Mouse (Mus musculus) B cell, adult 2 months (primary cell): ENCODE data around the gene Tcf20.

ENCODE experiments used
- DNase-seq, 2 experiments: peaks; one replicate each; pipeline ENCODE4 v3.0.0; 2022

Gene Tcf20

GRCm38 (mm10) chr15:82956721-82957120 lies 31.0 kb downstream of the Tcf20 start:
- DNase-seq: no peak

- no peak for DNase-seq
These were observed 31.4 kb downstream of the Tcf20 start for GRCm38 (mm10) chr15:82956310-82956709.

GRCm38 (mm10) chr15:82955286-82955685 lies 32.4 kb downstream of the Tcf20 start:
- no peak for DNase-seq

GRCm38 (mm10) chr15:82954034-82954433 lies 33.6 kb downstream of the Tcf20 start:
- DNase-seq: no peak

GRCm38 (mm10) chr15:82953096-82953495 lies 34.6 kb downstream of the Tcf20 start:
- DNase-seq: no peak

GRCm38 (mm10) chr15:82952292-82952705 lies 35.4 kb downstream of the Tcf20 start:
- DNase-seq: peak; percentile 28 to 30

GRCm38 (mm10) chr15:82950246-82950645 lies 37.4 kb downstream of the Tcf20 start:
- DNase-seq: no peak

GRCm38 (mm10) chr15:82947431-82947830 lies 40.2 kb downstream of the Tcf20 start:
- no peak for DNase-seq

GRCm38 (mm10) chr15:82944479-82945195 lies 43.0 kb downstream of the Tcf20 start:
- no peak for DNase-seq

GRCm38 (mm10) chr15:82941733-82942132 lies 45.9 kb downstream of the Tcf20 start:
- DNase-seq: no peak

- DNase-seq: no peak
These were observed 47.0 kb downstream of the Tcf20 start for GRCm38 (mm10) chr15:82940494-82941214.

- no peak for DNase-seq
These were observed 49.5 kb downstream of the Tcf20 start for GRCm38 (mm10) chr15:82938155-82938569.

GRCm38 (mm10) chr15:82937428-82937992 lies 50.2 kb downstream of the Tcf20 start:
- DNase-seq: no peak

- DNase-seq: no peak
These were observed 52.7 kb downstream of the Tcf20 start for GRCm38 (mm10) chr15:82934971-82935370.

- DNase-seq: no peak
These were observed 54.6 kb downstream of the Tcf20 start for GRCm38 (mm10) chr15:82932936-82933650.

- no peak for DNase-seq
These were observed 56.2 kb downstream of the Tcf20 start for GRCm38 (mm10) chr15:82931436-82931835.

GRCm38 (mm10) chr15:82929595-82929994 lies 58.1 kb downstream of the Tcf20 start:
- no peak for DNase-seq

- DNase-seq: no peak
These were observed 58.8 kb downstream of the Tcf20 start for GRCm38 (mm10) chr15:82928844-82929243.

- no peak for DNase-seq
These were observed 59.6 kb downstream of the Tcf20 start for GRCm38 (mm10) chr15:82928023-82928422.

GRCm38 (mm10) chr15:82927057-82927456 lies 60.6 kb downstream of the Tcf20 start:
- no peak for DNase-seq

GRCm38 (mm10) chr15:82924679-82925425 lies 62.8 kb downstream of the Tcf20 start:
- DNase-seq: no peak

GRCm38 (mm10) chr15:82923531-82923930 lies 64.1 kb downstream of the Tcf20 start:
- DNase-seq: no peak

- DNase-seq: peak; percentile 15 to 23
These were observed 64.9 kb downstream of the Tcf20 start for GRCm38 (mm10) chr15:82922755-82923154.
